Mouse (Mus musculus): ENCODE measurements at regions not wholly inside any gene's neighbourhood (a gene's known extent, or its start where the extent isn't known, plus 50 kb on each side); places are given as distances from the start of the nearest gene placed in this dataset.

- TF ChIP-seq CTCF (IDR thresholded peaks at IDR 0.05; ENCODE audit: borderline replicate concordance, control insufficient read depth, extremely low read depth, insufficient read depth, low read length, poor library complexity) (no peak), POLR2A (IDR thresholded peaks at IDR 0.05; ENCODE audit: control insufficient read depth, extremely low read depth, insufficient read depth, low read length, poor library complexity) (no peak)
Measured at GRCm38 (mm10) chr2:21299681-21300080, 67.7 kb upstream of the Gpr158 start.
